Mouse (Mus musculus) CH12.LX (cell line): ENCODE results near the gene Rbm3. TPM values are rescaled to one million over a fixed set of nuclear protein-coding genes. Genes with fewer than 3 reads are reported as not detected.
A peak's percentile ranks its signal among the peaks of the same experiment; 100 is the strongest.

ENCODE experiments used
- DNase-seq: peaks from one replicate; pipeline ENCODE4 v3.0.0-alpha.2; 2013; ENCODE audit errors: extremely low read depth
- H3K27ac ChIP-seq: 2 replicates; pipeline ENCODE4 v1.5.1; 2012; ENCODE audit warnings: low read depth, mild to moderate bottlenecking, control low read depth, moderate library complexity; ENCODE audit not compliant: insufficient read depth
- H3K27me3 ChIP-seq: replicated peaks from 2 replicates; pipeline ENCODE3; 2012; ENCODE audit warnings: inconsistent platforms
- H3K36me3 ChIP-seq, 2 experiments: replicated peaks in 1 of 2; 2 replicates each; pipeline versions ENCODE3 to v1.6.1; 2012; ENCODE audit warnings: inconsistent platforms in 1 of 2, low read length in 1 of 2, mild to moderate bottlenecking in 1 of 2, mixed read lengths in 1 of 2, moderate library complexity in 1 of 2; ENCODE audit not compliant: control insufficient read depth in 1 of 2, insufficient read depth in 1 of 2
- H3K4me1 ChIP-seq, 2 experiments: 2 replicates each; pipeline ENCODE4 v1.6.1; 2012; ENCODE audit warnings: inconsistent platforms in 1 of 2, moderate library complexity in 1 of 2; ENCODE audit not compliant: insufficient read depth in 2 of 2, control insufficient read depth in 1 of 2
- H3K4me2 ChIP-seq: 2 replicates; pipeline ENCODE4 v1.6.1; 2012; ENCODE audit warnings: low read depth, mild to moderate bottlenecking, control low read depth; ENCODE audit not compliant: poor library complexity, insufficient read depth, severe bottlenecking
- H3K4me3 ChIP-seq, 3 experiments: fragments of 150-350 bp in 1 of 3; sonication (generic) in 1 of 3; replicated peaks in 1 of 3; 2 replicates each; pipeline versions ENCODE3 to v1.5.1; 2011 to 2012; ENCODE audit warnings: low read depth in 2 of 3, low read length in 2 of 3, mild to moderate bottlenecking in 2 of 3, moderate library complexity in 2 of 3, control low read depth in 1 of 3, improper control_type of control experiment in 1 of 3, inconsistent platforms in 1 of 3, mixed read lengths in 1 of 3; ENCODE audit not compliant: poor library complexity in 1 of 3
- H3K79me2 ChIP-seq: replicated peaks from 2 replicates; pipeline ENCODE4 v1.6.1; 2012; ENCODE audit warnings: mild to moderate bottlenecking, moderate library complexity; ENCODE audit not compliant: control insufficient read depth, poor library complexity, insufficient read depth, severe bottlenecking; ENCODE audit errors: extremely low read depth
- H3K9ac ChIP-seq: 2 replicates; pipeline ENCODE4 v1.6.1; 2012; ENCODE audit warnings: low read depth, mild to moderate bottlenecking, control low read depth, moderate library complexity; ENCODE audit not compliant: insufficient read depth
- H3K9me3 ChIP-seq: replicated peaks from 2 replicates; pipeline ENCODE3; 2012; ENCODE audit warnings: low read length, inconsistent platforms, mixed read lengths
- CHD1 ChIP-seq: IDR thresholded peaks from 2 replicates; pipeline ENCODE4 v1.6.1; 2012; ENCODE audit warnings: low read depth, low read length, improper control_type of control experiment, inconsistent platforms
- ETS1 ChIP-seq: conservative IDR thresholded peaks from 2 replicates; pipeline ENCODE4 v1.6.1; 2012; ENCODE audit warnings: low read depth, mild to moderate bottlenecking, inconsistent platforms, low read length, improper control_type of control experiment, moderate library complexity
- IRF4 ChIP-seq: IDR thresholded peaks from 2 replicates; pipeline ENCODE4 v1.6.1; 2014; ENCODE audit warnings: low read depth, mild to moderate bottlenecking, inconsistent platforms, low read length, improper control_type of control experiment
- KAT2A ChIP-seq: IDR thresholded peaks from 2 replicates; pipeline ENCODE4 v1.6.1; 2012; ENCODE audit warnings: low read length, improper control_type of control experiment, inconsistent platforms; ENCODE audit not compliant: insufficient replicate concordance
- MAZ ChIP-seq: IDR thresholded peaks from 2 replicates; pipeline ENCODE4 v1.6.1; 2012; ENCODE audit warnings: low read depth, mild to moderate bottlenecking, inconsistent platforms, low read length, improper control_type of control experiment, moderate library complexity
- MEF2A ChIP-seq: IDR thresholded peaks from 2 replicates; pipeline ENCODE4 v1.6.1; 2014; ENCODE audit warnings: low read depth, mild to moderate bottlenecking, inconsistent platforms, low read length, improper control_type of control experiment, borderline replicate concordance
- MXI1 ChIP-seq: IDR thresholded peaks from 2 replicates; pipeline ENCODE4 v1.6.1; 2011; ENCODE audit warnings: mild to moderate bottlenecking, low read depth, low read length, improper control_type of control experiment
- MYC ChIP-seq: IDR thresholded peaks from 2 replicates; pipeline ENCODE4 v1.6.1; 2011; ENCODE audit warnings: low read depth, mild to moderate bottlenecking, improper control_type of control experiment, low read length
- NELFE ChIP-seq: IDR thresholded peaks from 2 replicates; pipeline ENCODE4 v1.6.1; 2011; ENCODE audit warnings: low read depth, low read length, improper control_type of control experiment
- PAX5 ChIP-seq: IDR thresholded peaks from 2 replicates; pipeline ENCODE4 v1.6.1; 2012; ENCODE audit warnings: low read length, inconsistent platforms, mixed read lengths
- RCOR1 ChIP-seq: conservative IDR thresholded peaks from 2 replicates; pipeline ENCODE4 v1.6.1; 2012; ENCODE audit warnings: low read depth, mild to moderate bottlenecking, inconsistent platforms, low read length, improper control_type of control experiment
- ZKSCAN1 ChIP-seq: IDR thresholded peaks from 2 replicates; pipeline ENCODE4 v1.6.1; 2012; ENCODE audit warnings: low read depth, inconsistent platforms, low read length, improper control_type of control experiment, borderline replicate concordance
- dilution Hi-C: fragments of 300-500 bp; cut with MboI; formaldehyde crosslinking; loops from 2 replicates; pipeline ENCODE4 v1.14.3; 2020; ENCODE audit warnings: low sequenced_read_pairs; ENCODE audit not compliant: extremely low pct_unique_long_range_greater_than_20kb, extremely low pct_ligation_motif_present
- in situ Hi-C: fragments of 300-500 bp; cut with MboI; formaldehyde crosslinking; loops from 3 replicates; pipeline ENCODE4 v1.14.3; 2019; ENCODE audit warnings: low sequenced_read_pairs, low pct_ligation_motif_present, low pct_unique_long_range_greater_than_20kb, mixed read lengths
- polyA plus RNA-seq: library from polyadenylated mRNA; unstranded; fragments of >175 nt; gene quantifications from 2 replicates; pipeline ENCODE4 v1.2.1, GENCODE M21; 2012; ENCODE audit warnings: low read depth; ENCODE audit not compliant: insufficient read length
- total RNA-seq, 2 experiments: library from RNA; depleted of rRNA; stranded (reverse); fragments of 300-350 nt in 1 of 2; fragments of >200 nt in 1 of 2; gene quantifications; 2 replicates each; pipeline ENCODE4 v1.2.3; 2012 to 2014

Gene Rbm3
- total and polyA plus RNA-seq, 3 experiments = 681 to 2,152 (median 778) TPM

- no peak overlapping the region for H3K27ac ChIP-seq
- no peaks in the 10 kb centered on the region for H3K27me3 ChIP-seq
- H3K9ac ChIP-seq = peak overlapping the region; percentile 51
- in situ Hi-C loops (no loop called here), dilution Hi-C loops (no loop called here)
- no peak for DNase-seq
- peaks cover 0 to 7% of the 10 kb centered on the region in 2 experiments; a peak in 1 of 4 replicates for H3K4me1 ChIP-seq
- peak overlapping the region; percentile 62 to 91 (median 63) for H3K4me3 ChIP-seq
- TF ChIP-seq RCOR1 (no peak), MXI1 (0 out of 2 replicates have a peak, but pooled peaks have one; percentile 36), MEF2A (no peak)
- TF ChIP-seq, all 38 proteins: peak for 1
- Histone ChIP-seq H3K79me2 (no peaks in the 10 kb centered on the region), H3K9me3 (no peaks in the 10 kb centered on the region), H3K36me3 (peaks cover 11 to 28% of the 10 kb centered on the region in 2 experiments), H3K4me2 (peak overlapping the region; percentile 67)
Observed at GRCm38 (mm10) chrX:8175169-8175503, 29.5 kb upstream of the Rbm3 start.

- no peaks in the 10 kb centered on the region for H3K79me2 ChIP-seq
- H3K9ac ChIP-seq = no peak overlapping the region
- in situ Hi-C loops = no loop called here
- dilution Hi-C loops = no loop called here
- no peak overlapping the region for H3K4me3 ChIP-seq
- H3K27ac ChIP-seq = no peak overlapping the region
- H3K27me3 ChIP-seq = no peaks in the 10 kb centered on the region
- H3K9me3 ChIP-seq = no peaks in the 10 kb centered on the region
- peaks cover 21 to 46% of the 10 kb centered on the region in 2 experiments for H3K36me3 ChIP-seq
- no peaks in the 10 kb centered on the region; a peak in 1 of 4 replicates for H3K4me1 ChIP-seq
- no peak overlapping the region for H3K4me2 ChIP-seq
- no peak for DNase-seq
- no peak for TF ChIP-seq MEF2A
- TF ChIP-seq ETS1 = no peak
- no peak for TF ChIP-seq IRF4
- no peak for TF ChIP-seq KAT2A
- no peak for TF ChIP-seq PAX5
- no peak for TF ChIP-seq MAZ
- TF ChIP-seq MYC = no peak
- no peak for TF ChIP-seq NELFE
- TF ChIP-seq ZKSCAN1 = no peak
- TF ChIP-seq CHD1 = no peak
Observed at GRCm38 (mm10) chrX:8167716-8168647, 22.3 kb upstream of the Rbm3 start.
